Mouse (Mus musculus) bone marrow, adult 2 months (tissue): ENCODE measurements around the gene Col5a2.

Experiments
- CTCF ChIP-seq: fragments of 200-500 bp; IDR thresholded peaks from 2 replicates; pipeline ENCODE4 v1.5.1; 2011; ENCODE audit warnings: low read length, control low read depth; ENCODE audit not compliant: control insufficient read depth, insufficient read depth
- POLR2A ChIP-seq: fragments of 200-500 bp; IDR thresholded peaks from 2 replicates; pipeline ENCODE4 v1.6.1; 2011; ENCODE audit warnings: low read depth, mild to moderate bottlenecking, control low read depth, low read length, borderline replicate concordance; ENCODE audit not compliant: control insufficient read depth

- TF ChIP-seq CTCF, result no peak
- no peak for TF ChIP-seq POLR2A
Observed at GRCm38 (mm10) chr1:45431922-45432321, 71.2 kb downstream of the Col5a2 start.
